ENCODE assay signal across 9 mouse cellular contexts in the genomic region with DNA sequence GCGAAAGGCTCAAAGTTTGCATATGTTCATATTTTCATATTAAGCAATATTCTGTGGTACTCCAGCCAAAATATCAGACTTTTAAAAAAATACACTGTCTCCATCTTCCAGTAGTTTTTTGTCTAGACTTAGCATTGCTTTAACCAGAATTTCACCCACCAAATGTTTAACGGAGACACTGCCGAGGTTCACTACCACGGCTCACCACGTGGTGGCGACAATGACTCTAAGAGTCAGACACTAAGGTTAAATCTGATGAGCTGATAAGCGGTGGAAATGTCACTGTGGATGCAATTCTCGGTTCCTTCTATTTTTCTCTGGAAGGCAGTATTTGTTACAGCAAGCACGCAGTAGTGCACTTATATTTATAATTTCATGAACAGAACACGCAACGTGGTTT.
DNase-seq lines count a peak whose midpoint lies in the region; ATAC-seq and TF ChIP-seq lines count a peak whose summit lies in the region.
"Had no signal": no experiment of that assay in that cellular context is flagged by ENCODE, and none has a peak within 500 bp of the region (broad histone marks: within the 10 kb centered on the region; RNA-seq: fewer than 3 reads in every experiment).

No protein-coding gene starts in this region.

- intact Hi-C loops in left cerebral cortex, postnatal 4 days (cut with DNase I) = loop anchor here (5.0 to 10.0 kb wide), 2 partner anchors 610 to 742 kb away; no protein-coding TSS in a partner anchor

- WGBS in kidney, embryonic 15.5 days = 27% methylated on average over 11 of the region's 11 CpGs
- 24% methylated on average over 11 of the region's 11 CpGs for WGBS in hindbrain, embryonic 15.5 days
- 33% methylated on average over 11 of the region's 11 CpGs for WGBS in neural tube, embryonic 11.5 days

- peak; percentile 11 for DNase-seq in kidney, adult 11 months
- DNase-seq in left cerebral cortex, postnatal 4 days = peak; percentile 88
- DNase-seq in neural tube, embryonic 11.5 days (ENCODE audit: low spot score) = peak; percentile 77
- peak; percentile 65 for DNase-seq in thymus, postnatal 0 days (ENCODE audit: low spot score)

- H3K36me3 ChIP-seq in kidney, embryonic 15.5 days = no peaks in the 10 kb centered on the region
- H3K36me3 ChIP-seq in hindbrain, embryonic 15.5 days = no peaks in the 10 kb centered on the region
- no peaks in the 10 kb centered on the region for H3K36me3 ChIP-seq in neural tube, embryonic 11.5 days (ENCODE audit: control insufficient read depth, insufficient read depth, low read length)
- H3K36me3 ChIP-seq: embryonic facial prominence, embryonic 13.5 days had no signal

- H3K9ac ChIP-seq in kidney, embryonic 15.5 days = no peak overlapping the region
- H3K9ac ChIP-seq in hindbrain, embryonic 15.5 days = no peak overlapping the region
- no peak overlapping the region for H3K9ac ChIP-seq in neural tube, embryonic 11.5 days (ENCODE audit: low read length)
- H3K9ac ChIP-seq: embryonic facial prominence, embryonic 13.5 days had no signal

- no peak overlapping the region for H3K27ac ChIP-seq in kidney, embryonic 15.5 days
- H3K27ac ChIP-seq in bone marrow macrophage, adult 2 months (ENCODE audit: insufficient read depth, low read depth, low read length) = no peak overlapping the region
- no peak overlapping the region for H3K27ac ChIP-seq in embryonic fibroblast, embryonic 13.5 days (ENCODE audit: insufficient read depth, low read length)
- no peak overlapping the region for H3K27ac ChIP-seq in hindbrain, embryonic 15.5 days (replicated peaks)
- H3K27ac ChIP-seq in neural tube, embryonic 11.5 days (ENCODE audit: low read depth, low read length) = no peak overlapping the region
- H3K27ac ChIP-seq: embryonic facial prominence, embryonic 13.5 days had no signal

- H3K9me3 ChIP-seq in kidney, embryonic 15.5 days (replicated peaks) = no peaks in the 10 kb centered on the region
- no peaks in the 10 kb centered on the region for H3K9me3 ChIP-seq in hindbrain, embryonic 15.5 days
- no peaks in the 10 kb centered on the region for H3K9me3 ChIP-seq in neural tube, embryonic 11.5 days (ENCODE audit: control insufficient read depth, low read length)
- H3K9me3 ChIP-seq: embryonic facial prominence, embryonic 13.5 days had no signal

- no peak for TF ChIP-seq POLR2A in bone marrow macrophage, adult 2 months (IDR thresholded peaks at IDR 0.05; ENCODE audit: borderline replicate concordance, low read depth, low read length)
- TF ChIP-seq POLR2A in embryonic fibroblast, embryonic 13.5 days (IDR thresholded peaks at IDR 0.05; ENCODE audit: low read depth, low read length) = no peak

- H3K4me2 ChIP-seq in kidney, embryonic 15.5 days = no peak overlapping the region
- no peak overlapping the region for H3K4me2 ChIP-seq in hindbrain, embryonic 15.5 days
- H3K4me2 ChIP-seq in neural tube, embryonic 11.5 days (ENCODE audit: low read depth) = no peak overlapping the region
- H3K4me2 ChIP-seq: embryonic facial prominence, embryonic 13.5 days had no signal

- peak; percentile 60 for TF ChIP-seq CTCF in bone marrow macrophage, adult 2 months (IDR thresholded peaks at IDR 0.05; ENCODE audit: low read depth, low read length)
- peak; percentile 70; the same call in 1 of the 2 replicates for TF ChIP-seq CTCF in embryonic fibroblast, embryonic 13.5 days (IDR thresholded peaks at IDR 0.05; ENCODE audit: borderline replicate concordance, insufficient read depth, low read length)

- H3K4me1 ChIP-seq in kidney, embryonic 15.5 days = no peaks in the 10 kb centered on the region
- H3K4me1 ChIP-seq in bone marrow macrophage, adult 2 months (ENCODE audit: control insufficient read depth, insufficient read depth, low read length) = no peaks in the 10 kb centered on the region
- H3K4me1 ChIP-seq in embryonic fibroblast, embryonic 13.5 days (ENCODE audit: control insufficient read depth, insufficient read depth, low read length) = no peaks in the 10 kb centered on the region
- H3K4me1 ChIP-seq in hindbrain, embryonic 15.5 days (replicated peaks) = no peaks in the 10 kb centered on the region; the same call in 1 of the 2 replicates
- no peaks in the 10 kb centered on the region for H3K4me1 ChIP-seq in neural tube, embryonic 11.5 days (ENCODE audit: control insufficient read depth, insufficient read depth, low read length)
- H3K4me1 ChIP-seq: embryonic facial prominence, embryonic 13.5 days had no signal

- no peaks in the 10 kb centered on the region for H3K27me3 ChIP-seq in kidney, embryonic 15.5 days
- no peaks in the 10 kb centered on the region for H3K27me3 ChIP-seq in hindbrain, embryonic 15.5 days
- H3K27me3 ChIP-seq in neural tube, embryonic 11.5 days (ENCODE audit: control insufficient read depth, insufficient read depth, low read length) = no peaks in the 10 kb centered on the region
- H3K27me3 ChIP-seq: embryonic facial prominence, embryonic 13.5 days had no signal

- ATAC-seq in kidney, embryonic 15.5 days (replicated peaks; ENCODE audit: low FRiP score) = no peak
- ATAC-seq in hindbrain, embryonic 15.5 days (ENCODE audit: low FRiP score, low read depth) = 0 out of 2 replicates have a peak, but pooled peaks have one; percentile 31
- 0 out of 2 replicates have a peak, but pooled peaks have one; percentile 20 for ATAC-seq in neural tube, embryonic 11.5 days (ENCODE audit: insufficient read depth, low FRiP score, low TSS enrichment)

- no peak overlapping the region for H3K4me3 ChIP-seq in kidney, embryonic 15.5 days (replicated peaks)
- H3K4me3 ChIP-seq in bone marrow macrophage, adult 2 months (ENCODE audit: insufficient read depth, low read length) = no peak overlapping the region
- H3K4me3 ChIP-seq in embryonic fibroblast, embryonic 13.5 days (ENCODE audit: insufficient read depth, low read length) = no peak overlapping the region
- no peak overlapping the region for H3K4me3 ChIP-seq in hindbrain, embryonic 15.5 days
- H3K4me3 ChIP-seq in neural tube, embryonic 11.5 days (ENCODE audit: low read depth, low read length) = no peak overlapping the region
- H3K4me3 ChIP-seq: embryonic facial prominence, embryonic 13.5 days had no signal

Comparison
In these comparisons a context has a peak if more than half of its experiments do, and no peak if none do; other contexts are left out.
1. DNase-seq: peak in every context shown above with its lines; median percentile 88 in left cerebral cortex, postnatal 4 days; 77 in neural tube, embryonic 11.5 days; 65 in thymus, postnatal 0 days; 11 in kidney, adult 11 months.